Mouse (Mus musculus) C2C12 (cell line): Measurements from ENCODE around the gene Olfr524.

Source experiments
- CEBPB ChIP-seq: IDR thresholded peaks from one replicate; pipeline ENCODE4 v1.6.1; 2011; ENCODE audit warnings: low read depth, mild to moderate bottlenecking, control low read depth, moderate library complexity
- CTCF ChIP-seq: IDR thresholded peaks from one replicate; pipeline ENCODE4 v1.5.1; 2011; ENCODE audit not compliant: control insufficient read depth, insufficient read depth, insufficient read length
- FOSL1 ChIP-seq: IDR thresholded peaks from one replicate; pipeline ENCODE4 v1.8.0; 2011; ENCODE audit warnings: mild to moderate bottlenecking, low read length; ENCODE audit not compliant: poor library complexity, insufficient read depth, severe bottlenecking
- MAX ChIP-seq: IDR thresholded peaks from one replicate; pipeline ENCODE4 v1.6.1; 2011; ENCODE audit warnings: mild to moderate bottlenecking, control low read depth
- MYOD1 ChIP-seq: IDR thresholded peaks from one replicate; pipeline ENCODE4 v1.6.1; 2011; ENCODE audit warnings: low read depth; ENCODE audit not compliant: control insufficient read depth, insufficient read length
- MYOG ChIP-seq: IDR thresholded peaks from one replicate; pipeline ENCODE4 v1.6.1; 2011; ENCODE audit not compliant: control insufficient read depth, insufficient read length; ENCODE audit errors: extremely low read depth
- USF1 ChIP-seq: IDR thresholded peaks from one replicate; pipeline ENCODE4 v1.6.1; 2011; ENCODE audit warnings: low read depth, mild to moderate bottlenecking, control low read depth, moderate library complexity

- no peak for TF ChIP-seq CTCF
- TF ChIP-seq MYOG = no peak
- TF ChIP-seq CEBPB = no peak
- no peak for TF ChIP-seq USF1
- TF ChIP-seq MYOD1 = no peak
- no peak for TF ChIP-seq MAX
- TF ChIP-seq FOSL1 = no peak
Measured at GRCm38 (mm10) chr7:140196002-140196401, 9.8 kb downstream of the Olfr524 start.
